Mouse (Mus musculus) gastrocnemius, postnatal 36 days (tissue): ENCODE data around the gene Thada. TPM values are rescaled to one million over a fixed set of nuclear protein-coding genes. Genes with fewer than 3 reads are reported as not detected.
"Not testable (repeated sequence)": the region's sequence is repeated elsewhere in the genome, so short reads cannot be mapped to it uniquely, and the experiment has no call there.

Experiments used
- DNase-seq, 2 experiments: peaks; one replicate each; pipeline ENCODE4 v3.0.0; 2022
- intact Hi-C: fragments of 180-260 bp; cut with DNase I; formaldehyde crosslinking; loops from one replicate; pipeline ENCODE4 v1.15.1; 2025
- total RNA-seq, 2 experiments: library from RNA; stranded (reverse); gene quantifications; 2 replicates each; pipeline ENCODE4 v1.2.3; 2021

Gene Thada
- total RNA-seq, 2 experiments from 2014 or later = 4.3 to 5.8 TPM

GRCm38 (mm10) chr17:84235399-84235928 lies 230.5 kb downstream of the Thada start:
- intact Hi-C loops = no loop called here
- no peak for DNase-seq

GRCm38 (mm10) chr17:84234785-84235184 lies 231.2 kb downstream of the Thada start:
- DNase-seq, intact Hi-C loops: not testable (repeated sequence)

GRCm38 (mm10) chr17:84233758-84234157 lies 232.2 kb downstream of the Thada start:
- DNase-seq = no peak
- intact Hi-C loops = no loop called here

- no peak for DNase-seq
- intact Hi-C loops = no loop called here
Observed at GRCm38 (mm10) chr17:84231361-84231760, 234.6 kb downstream of the Thada start.

GRCm38 (mm10) chr17:84228223-84228622 lies 237.8 kb downstream of the Thada start:
- no peak for DNase-seq
- intact Hi-C loops = loop anchor here (5.0 kb wide), 1 partner anchor 109 kb away; no protein-coding TSS in a partner anchor

GRCm38 (mm10) chr17:84226681-84227080 lies 239.3 kb downstream of the Thada start:
- DNase-seq = no peak
- intact Hi-C loops = loop anchor here (5.0 kb wide), 1 partner anchor 111 kb away; no protein-coding TSS in a partner anchor

GRCm38 (mm10) chr17:84226231-84226630 lies 239.8 kb downstream of the Thada start:
- DNase-seq = no peak
- intact Hi-C loops = loop anchor here (5.0 kb wide), 1 partner anchor 111 kb away; no protein-coding TSS in a partner anchor

GRCm38 (mm10) chr17:84224217-84224887 lies 241.7 kb downstream of the Thada start:
- no peak for DNase-seq
- intact Hi-C loops = no loop called here

GRCm38 (mm10) chr17:84218841-84219240 lies 247.2 kb downstream of the Thada start:
- DNase-seq, intact Hi-C loops: not testable (repeated sequence)

GRCm38 (mm10) chr17:84217696-84218095 lies 248.3 kb downstream of the Thada start:
- DNase-seq = no peak
- intact Hi-C loops = no loop called here

- intact Hi-C loops = no loop called here
- DNase-seq = no peak
Observed at GRCm38 (mm10) chr17:84215264-84215960, 250.6 kb downstream of the Thada start.

- no peak for DNase-seq
- intact Hi-C loops = no loop called here
Observed at GRCm38 (mm10) chr17:84213464-84213863, 252.5 kb downstream of the Thada start.

GRCm38 (mm10) chr17:84207611-84208010 lies 258.4 kb downstream of the Thada start:
- intact Hi-C loops = loop anchor here (5.0 kb wide), 1 partner anchor 175 kb away; no protein-coding TSS in a partner anchor
- DNase-seq = no peak

GRCm38 (mm10) chr17:84206239-84206638 lies 259.8 kb downstream of the Thada start:
- intact Hi-C loops = loop anchor here (5.0 kb wide), 1 partner anchor 176 kb away; no protein-coding TSS in a partner anchor
- DNase-seq = no peak

GRCm38 (mm10) chr17:84204962-84205361 lies 261.0 kb downstream of the Thada start:
- DNase-seq = no peak
- intact Hi-C loops = loop anchor here (5.0 kb wide), 1 partner anchor 177 kb away; no protein-coding TSS in a partner anchor

GRCm38 (mm10) chr17:84203340-84203739 lies 262.7 kb downstream of the Thada start:
- no peak for DNase-seq
- intact Hi-C loops = no loop called here

- intact Hi-C loops = no loop called here
- DNase-seq = no peak
Observed at GRCm38 (mm10) chr17:84201183-84201582, 264.8 kb downstream of the Thada start.

- DNase-seq = no peak
- intact Hi-C loops = no loop called here
Observed at GRCm38 (mm10) chr17:84197912-84198344, 268.1 kb downstream of the Thada start.

GRCm38 (mm10) chr17:84196329-84196728 lies 269.7 kb downstream of the Thada start:
- intact Hi-C loops = no loop called here
- DNase-seq = no peak

- intact Hi-C loops = no loop called here
- DNase-seq = no peak
Observed at GRCm38 (mm10) chr17:84195835-84196234, 270.2 kb downstream of the Thada start.

GRCm38 (mm10) chr17:84195003-84195395 lies 271.0 kb downstream of the Thada start:
- intact Hi-C loops = no loop called here

More at GRCm38 (mm10) chr17:84195003-84195395, 271.0 kb downstream of the Thada start:
- DNase-seq = no peak
